Mouse (Mus musculus): ENCODE data around the gene Ccdc150.

GRCm38 (mm10) chr1:54402736-54403135 is 152.3 kb downstream of the Ccdc150 start:
- no peak for TF ChIP-seq CTCF (IDR thresholded peaks at IDR 0.05; ENCODE audit: borderline replicate concordance, extremely low read depth, insufficient read depth, insufficient read length)
- TF ChIP-seq POLR2A (IDR thresholded peaks at IDR 0.05; ENCODE audit: borderline replicate concordance, extremely low read depth, insufficient read depth, insufficient read length, poor library complexity, severe bottlenecking) = no peak

Measured in brain, embryonic 14.5 days (tissue).